Mouse (Mus musculus) frontal cortex, adult (tissue): ENCODE data around the gene Dab1.

Source experiments
- ATAC-seq: cut with Nextera tagmentation; 2 replicates; pipeline ENCODE4 v1.9.2; 2017; ENCODE audit warnings: mild to moderate bottlenecking, moderate library complexity, mixed read lengths; ENCODE audit not compliant: low TSS enrichment

Gene Dab1

DNA sequence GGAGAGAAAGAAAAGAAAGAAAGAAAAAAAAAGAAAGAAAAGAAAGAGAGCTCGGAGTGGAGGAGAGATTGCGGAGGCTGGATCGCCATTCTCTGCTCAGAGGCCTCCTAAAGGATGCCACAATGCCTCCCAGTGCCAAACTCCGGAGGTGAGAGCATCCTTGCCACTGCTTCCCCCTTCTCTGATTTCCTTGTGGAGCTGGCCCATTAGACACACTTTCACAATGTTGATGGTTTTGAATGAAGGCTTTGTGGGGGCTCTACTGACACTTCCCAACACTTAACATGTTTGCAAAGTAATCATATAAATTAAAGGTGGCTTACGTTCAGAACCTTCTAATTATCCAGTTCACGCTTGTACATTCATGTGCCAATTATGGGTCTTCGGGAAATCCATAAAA is 749.9 kb downstream of the Dab1 start:
- no peak for ATAC-seq

DNA sequence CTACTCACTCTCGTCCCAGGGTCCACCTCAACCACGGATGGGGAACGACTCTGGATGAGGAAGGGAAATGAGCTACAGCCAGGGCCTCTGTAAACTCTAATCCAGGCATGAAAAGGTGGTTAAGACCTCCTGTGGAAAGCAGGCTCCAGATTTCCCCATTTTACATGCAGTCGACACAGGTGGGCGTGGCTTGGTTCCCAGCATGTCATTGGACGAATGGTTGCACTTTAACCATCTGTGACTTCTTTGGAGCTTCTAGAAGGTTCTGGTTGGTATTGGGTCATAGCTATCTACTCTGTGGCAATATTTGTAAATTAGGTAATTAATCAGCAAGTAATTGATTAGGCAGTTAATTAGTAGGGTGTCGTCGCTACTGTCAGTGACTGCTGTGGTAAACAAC is 752.0 kb downstream of the Dab1 start:
- no peak for ATAC-seq

DNA sequence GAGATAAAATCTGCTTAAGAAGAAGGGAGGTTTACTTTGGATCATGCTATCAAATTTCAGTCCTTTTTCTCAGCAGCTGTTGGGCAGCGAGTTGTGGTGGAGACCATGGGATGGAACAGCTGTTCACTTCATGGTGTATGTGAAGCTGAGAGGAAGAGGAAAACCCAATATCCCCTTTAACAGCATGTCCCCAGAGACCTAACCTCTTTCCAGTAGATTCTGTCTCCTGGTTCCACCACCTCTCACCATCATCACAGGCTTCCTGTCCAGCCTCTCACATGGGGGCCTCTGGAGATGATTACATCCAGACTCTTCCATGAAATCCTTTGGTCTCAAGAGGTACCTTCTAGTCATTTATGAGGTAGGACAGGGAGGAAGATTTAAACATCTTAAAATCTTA is 755.0 kb downstream of the Dab1 start:
- ATAC-seq, result no peak

DNA sequence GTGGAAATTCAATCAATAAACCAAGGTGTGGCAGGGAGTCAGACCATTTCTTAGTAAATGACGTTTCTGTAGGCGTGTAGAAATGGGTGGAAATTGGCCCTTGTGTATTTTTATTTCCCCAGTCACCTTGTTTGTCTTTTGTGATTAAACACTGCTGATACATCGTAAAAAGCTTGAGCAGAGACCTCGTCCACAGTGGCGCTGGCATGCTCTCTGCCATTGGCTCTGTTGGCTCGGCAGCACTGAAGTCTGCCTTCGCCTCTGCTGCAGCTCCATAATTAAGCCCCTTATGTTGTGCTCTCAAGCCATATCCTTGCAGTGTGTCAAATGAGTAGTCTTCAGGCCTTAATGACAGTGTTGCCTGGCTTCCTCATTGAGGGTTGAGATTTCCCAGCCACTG is 765.5 kb downstream of the Dab1 start:
- ATAC-seq, result no peak

DNA sequence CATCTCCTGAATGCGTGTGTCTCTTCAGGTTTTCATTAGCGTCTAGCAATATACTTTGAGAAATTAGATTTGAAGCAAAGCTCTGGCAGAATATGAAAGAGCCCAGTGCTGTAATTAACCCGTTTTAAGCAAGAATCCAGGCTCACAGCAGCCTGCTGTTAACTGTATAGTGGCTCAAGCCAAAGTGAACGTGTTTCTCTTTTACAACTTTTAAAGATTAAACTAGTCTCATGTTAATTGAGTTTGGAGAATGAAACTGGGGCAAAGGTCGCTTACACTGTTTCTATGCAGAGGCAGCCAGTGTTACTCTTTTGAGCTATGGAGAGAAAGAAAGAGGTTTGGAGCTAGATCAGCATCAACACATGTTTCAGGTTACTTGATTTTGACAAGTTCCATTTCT is 766.1 kb downstream of the Dab1 start:
- no peak for ATAC-seq

DNA sequence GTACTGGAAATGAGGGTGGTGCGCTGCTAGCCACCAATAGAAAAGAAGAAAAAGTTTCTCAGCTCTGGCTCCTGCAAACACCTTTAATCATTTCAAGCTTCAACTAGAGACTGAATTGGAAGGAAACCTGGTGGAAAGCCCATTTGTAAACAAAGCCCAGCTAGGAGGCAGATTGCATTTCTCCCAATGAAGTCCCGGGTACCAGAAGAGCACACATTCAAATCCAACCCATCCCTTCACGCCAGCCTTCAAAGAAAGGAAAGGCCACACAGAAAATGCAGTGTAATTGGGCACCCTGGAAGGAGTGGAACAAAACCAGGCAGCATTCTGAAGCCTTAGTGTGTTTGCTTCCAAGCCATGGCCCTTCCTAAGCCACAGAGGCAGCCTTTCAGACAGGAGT is 776.4 kb downstream of the Dab1 start:
- ATAC-seq, result no peak

DNA sequence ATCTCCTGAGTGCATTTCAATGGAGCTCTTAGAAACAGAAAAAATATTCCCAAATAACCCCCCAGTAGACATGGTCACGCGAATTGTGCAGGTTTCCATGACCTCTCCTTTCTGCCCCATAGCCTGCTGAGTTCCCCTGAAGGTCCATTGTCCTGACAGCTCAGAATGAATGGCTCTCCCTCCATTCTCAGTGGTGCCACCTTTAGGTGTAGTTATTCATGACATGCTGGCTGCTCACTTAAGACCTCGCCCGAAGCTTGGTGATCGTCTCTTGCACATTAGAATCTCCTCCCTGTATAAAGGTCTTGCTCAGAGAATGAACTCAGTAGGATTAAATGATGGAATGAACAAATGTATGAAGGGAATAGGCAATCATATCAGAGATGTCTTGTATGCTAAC is 776.9 kb downstream of the Dab1 start:
- no peak for ATAC-seq

DNA sequence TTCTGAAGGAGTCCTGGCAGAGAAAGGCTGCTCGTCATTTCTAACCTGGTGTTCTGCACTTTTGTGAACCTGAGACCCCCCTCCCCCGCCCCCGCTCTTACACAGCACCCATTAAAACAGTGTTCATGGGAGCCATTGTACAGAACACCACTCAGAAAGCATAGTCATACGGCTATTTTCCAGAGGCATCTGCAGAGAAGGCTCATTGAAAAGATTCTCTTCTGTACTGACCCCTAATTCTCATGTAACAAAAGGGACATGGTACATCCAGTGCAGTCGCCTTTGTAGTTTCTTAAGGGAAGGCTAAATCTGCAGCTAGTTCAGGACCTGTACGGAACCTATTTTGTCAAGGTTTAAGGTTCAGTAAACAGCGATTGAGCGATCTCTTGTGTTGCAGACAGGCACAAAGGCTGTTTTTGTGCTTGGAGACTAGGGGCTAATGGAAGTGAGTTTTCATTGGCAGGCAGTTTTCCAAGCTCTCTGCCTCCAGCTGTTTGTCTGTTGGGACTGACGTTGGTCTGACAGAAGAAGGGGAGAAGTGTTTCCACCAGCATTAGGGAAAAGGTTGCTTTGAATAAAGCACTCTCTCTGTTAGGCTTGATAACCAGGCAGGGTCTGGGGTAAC is 780.1 kb downstream of the Dab1 start:
- peak; percentile 10; the same call in 1 of the 2 replicates for ATAC-seq

DNA sequence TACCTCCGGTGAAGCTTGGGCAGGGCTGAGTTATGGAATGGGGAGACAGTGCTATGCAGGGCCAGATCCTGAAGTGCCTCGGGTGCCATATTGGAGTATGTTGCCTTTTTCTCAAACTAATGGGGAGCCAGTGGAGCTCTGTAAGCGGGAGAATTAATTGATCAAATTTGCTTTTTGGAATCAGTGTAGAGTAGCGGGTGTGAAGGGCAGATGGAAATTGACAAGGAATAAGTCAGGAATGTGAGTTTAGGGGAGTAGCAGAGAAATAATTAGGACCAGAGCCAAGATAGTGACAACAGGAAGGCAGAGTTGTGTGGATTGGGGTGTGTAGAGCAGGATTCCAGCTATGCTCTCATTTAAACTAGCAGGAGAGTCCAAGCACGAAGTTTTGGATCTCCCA is 784.9 kb downstream of the Dab1 start:
- no peak for ATAC-seq

DNA sequence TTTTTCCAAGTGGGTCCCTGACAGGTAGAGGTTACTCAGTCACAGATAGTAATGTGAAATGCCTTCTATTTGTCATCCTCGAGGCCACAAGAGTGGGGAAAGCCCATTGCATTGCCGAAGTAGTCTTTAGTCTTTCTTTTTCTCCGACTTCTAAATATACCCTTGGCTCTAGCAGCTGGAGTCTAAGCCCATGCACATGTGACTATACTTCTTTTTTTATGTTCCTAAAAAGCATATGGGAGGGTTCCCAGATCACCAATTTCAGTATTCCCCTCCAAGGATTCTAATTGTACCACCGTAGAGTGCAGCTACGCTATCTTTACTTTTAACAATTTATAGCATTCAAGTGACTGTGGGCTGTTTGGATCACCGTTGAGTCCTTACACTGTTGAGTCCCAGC is 791.8 kb downstream of the Dab1 start:
- ATAC-seq, result peak; percentile 64

DNA sequence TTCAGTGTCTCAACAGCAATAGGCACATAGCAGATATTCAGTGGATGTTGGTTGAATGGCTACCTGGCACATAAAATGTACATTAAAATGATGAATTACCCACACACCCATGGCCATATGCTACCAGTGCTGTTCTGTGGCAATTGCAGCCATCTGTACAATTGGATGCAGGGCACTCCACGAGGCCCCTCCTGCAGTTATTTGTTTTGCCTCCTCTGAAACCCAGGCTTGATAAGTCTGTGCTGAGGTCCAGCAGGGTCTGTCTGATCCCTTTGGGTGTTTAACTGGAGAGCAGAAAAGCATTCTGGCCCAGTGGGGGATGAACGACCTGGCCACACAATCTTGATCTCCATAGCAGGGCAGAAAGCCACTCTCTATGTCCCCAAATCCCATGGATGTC is 796.3 kb downstream of the Dab1 start:
- ATAC-seq, result no peak

DNA sequence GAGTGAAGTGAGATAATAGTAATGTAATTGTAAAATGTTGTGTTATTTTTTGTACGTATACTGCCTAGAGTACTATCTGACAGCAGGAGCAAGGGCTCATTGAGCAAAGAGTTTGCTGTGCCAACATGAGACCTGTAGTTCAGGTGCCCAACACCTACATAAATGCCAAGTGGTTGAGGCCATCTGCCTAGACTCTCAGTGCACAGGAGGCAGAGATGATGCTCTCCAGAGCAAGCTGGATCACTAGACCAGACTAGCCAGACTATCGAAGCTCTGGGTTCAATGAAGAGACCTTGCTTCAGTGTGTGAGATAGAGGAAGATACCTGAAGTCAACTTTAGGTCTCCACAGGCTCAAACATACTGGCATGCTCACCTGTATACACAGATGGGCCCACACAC is 799.2 kb downstream of the Dab1 start:
- no peak for ATAC-seq

DNA sequence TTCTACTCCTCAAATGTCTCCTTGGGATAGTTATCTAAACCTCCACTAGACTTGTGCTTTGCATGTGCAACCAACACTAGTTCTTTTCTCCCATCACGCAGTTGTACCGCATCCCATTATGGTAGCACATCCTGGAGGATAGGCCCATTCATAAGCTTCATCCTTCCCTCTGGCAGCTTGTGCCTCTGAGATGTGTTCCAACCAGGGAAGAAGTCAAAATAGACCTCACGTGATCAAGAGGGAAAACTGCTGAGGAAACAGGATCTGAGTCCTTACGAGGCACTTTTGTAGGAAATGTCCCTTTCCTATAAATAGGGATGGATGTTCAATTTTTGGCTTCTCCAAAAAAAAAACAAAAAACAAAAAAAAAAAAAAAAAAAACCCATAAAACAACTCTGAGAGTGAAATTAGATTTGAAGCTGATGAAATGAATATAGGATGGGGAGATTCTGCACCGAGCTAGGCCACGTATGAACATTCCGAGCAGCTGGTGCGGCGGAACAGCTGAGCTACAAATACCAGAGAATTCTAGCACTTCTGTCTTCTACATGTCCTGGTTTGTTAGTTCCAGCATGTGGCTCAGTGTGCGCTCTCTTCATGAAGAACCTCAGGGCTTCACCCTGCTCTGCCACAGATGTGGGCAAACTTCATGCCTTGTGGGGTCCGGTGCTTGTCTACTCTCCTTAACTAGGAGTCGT is 802.0 kb downstream of the Dab1 start:
- peak; percentile 83 for ATAC-seq

DNA sequence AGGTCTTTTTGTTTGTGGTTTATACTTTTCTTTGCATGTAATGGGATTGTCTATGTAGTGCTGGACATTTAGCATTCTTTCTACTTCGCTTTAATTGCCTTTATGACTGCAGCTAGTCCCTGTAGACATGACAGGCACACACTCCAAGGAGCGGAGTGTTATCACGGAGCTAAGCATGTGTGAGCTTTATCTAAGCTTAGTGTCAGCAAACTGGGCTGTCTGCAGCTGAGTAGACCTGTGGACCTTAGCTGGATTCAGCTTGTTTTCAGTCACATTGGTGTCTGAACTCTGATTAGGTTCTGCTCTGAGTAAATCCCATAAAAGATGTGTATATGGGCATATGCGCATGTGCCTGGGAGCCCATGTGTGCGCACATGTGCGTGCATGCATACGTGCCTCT is 810.0 kb downstream of the Dab1 start:
- ATAC-seq, result no peak

DNA sequence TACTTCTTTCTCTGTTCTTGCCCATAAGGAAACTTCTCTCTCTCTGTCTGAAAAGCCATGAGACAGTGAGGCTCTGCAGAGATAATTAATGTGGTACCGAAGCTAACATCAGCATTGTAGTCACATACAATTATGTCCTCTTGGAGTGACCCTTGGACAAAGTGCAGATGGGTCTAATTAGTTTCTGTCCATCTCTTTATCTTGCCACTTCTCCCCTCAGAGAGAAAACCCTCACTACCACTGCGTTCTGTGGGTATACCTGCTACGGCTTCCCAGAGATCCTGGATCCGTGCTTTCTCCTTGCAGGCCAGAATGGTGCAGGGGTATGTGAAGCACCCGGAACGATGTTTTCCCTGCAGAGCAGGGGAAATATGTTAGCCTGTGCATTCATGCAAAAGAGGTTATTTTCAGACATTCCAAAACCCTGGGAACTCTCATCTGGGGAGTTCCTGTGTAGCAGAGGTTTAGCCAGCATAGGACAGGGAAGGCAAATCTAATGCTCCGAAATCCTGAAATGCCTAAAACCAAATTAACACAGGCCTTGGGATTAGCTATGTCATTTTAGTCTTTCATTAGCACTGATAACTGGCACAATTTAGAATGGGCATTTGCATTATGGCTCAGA is 812.2 kb downstream of the Dab1 start:
- ATAC-seq, result peak; percentile 53

DNA sequence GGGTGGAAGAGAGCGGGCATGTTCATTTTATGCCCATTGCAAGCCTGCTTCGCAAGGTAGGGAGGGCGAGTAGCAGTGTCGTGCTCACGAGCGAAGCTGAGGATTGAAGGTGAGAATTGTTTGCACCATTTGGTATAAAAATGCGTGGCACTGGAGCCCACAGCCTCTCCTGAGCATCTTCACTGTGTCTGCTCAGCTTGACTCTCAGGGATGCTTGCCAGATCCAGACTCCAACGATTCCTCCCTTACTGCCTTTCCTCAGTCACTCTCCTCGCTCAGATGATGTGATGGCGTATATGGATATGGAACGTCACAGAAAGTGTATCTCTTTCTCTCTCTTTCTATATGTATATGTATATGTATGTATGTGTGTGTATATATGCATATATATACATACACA is 813.0 kb downstream of the Dab1 start:
- peak; percentile 60 for ATAC-seq

DNA sequence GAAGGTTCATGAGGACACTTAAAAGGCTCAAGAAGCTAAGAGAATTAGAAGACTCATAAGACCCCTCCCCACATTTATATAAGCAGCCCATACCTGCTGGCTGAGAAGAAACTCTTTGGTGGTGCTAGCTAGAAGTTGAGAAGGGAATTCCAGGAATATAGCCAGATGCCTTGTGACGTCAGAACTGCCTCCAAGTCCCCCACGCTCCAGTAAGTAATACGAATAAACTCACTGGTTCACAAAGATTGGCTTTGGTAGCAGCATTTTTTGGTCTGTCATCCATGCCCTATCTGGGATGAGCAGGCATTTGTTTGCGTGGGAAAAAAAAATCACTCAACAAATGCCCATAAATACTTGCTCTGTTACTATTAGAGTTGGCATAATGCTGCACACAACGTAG is 816.6 kb downstream of the Dab1 start:
- no peak for ATAC-seq

DNA sequence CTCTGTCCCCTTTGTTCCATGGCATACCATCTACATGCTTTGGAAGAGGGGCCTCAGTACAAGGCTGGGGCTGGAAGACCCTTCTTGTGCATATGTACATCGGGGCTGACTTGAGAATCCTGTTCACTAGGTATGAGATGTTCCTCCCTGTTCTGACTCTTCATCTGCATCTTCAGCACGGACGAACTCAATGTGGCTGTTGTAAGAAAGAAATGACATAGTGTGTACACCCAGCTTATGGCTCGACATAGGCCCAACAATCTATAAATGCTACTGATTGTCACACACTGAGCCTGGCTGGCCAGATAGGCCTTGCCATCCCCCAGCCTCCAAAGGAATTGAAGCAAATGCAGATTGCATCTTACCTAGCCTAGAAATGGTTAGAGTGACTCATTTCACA is 817.3 kb downstream of the Dab1 start:
- no peak for ATAC-seq

DNA sequence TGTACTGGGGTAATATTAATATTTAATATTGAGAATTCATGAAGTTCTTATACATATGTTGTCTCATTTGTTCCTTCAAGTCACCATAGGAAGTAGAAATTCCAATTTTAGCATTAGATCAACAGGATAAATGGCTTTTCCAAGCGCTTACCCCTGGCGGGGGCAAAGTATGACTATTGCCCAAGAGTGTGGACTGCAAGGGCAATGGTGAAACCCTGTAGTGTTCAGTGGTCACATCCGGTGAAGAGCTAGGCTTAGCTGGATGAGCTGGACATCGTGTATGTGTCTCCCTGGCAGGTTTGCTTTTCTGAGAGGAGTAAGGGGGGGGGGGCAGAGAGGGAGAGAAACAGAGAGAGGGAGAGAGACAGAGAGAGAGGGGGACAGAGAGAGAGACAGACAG is 819.6 kb downstream of the Dab1 start:
- no peak for ATAC-seq

DNA sequence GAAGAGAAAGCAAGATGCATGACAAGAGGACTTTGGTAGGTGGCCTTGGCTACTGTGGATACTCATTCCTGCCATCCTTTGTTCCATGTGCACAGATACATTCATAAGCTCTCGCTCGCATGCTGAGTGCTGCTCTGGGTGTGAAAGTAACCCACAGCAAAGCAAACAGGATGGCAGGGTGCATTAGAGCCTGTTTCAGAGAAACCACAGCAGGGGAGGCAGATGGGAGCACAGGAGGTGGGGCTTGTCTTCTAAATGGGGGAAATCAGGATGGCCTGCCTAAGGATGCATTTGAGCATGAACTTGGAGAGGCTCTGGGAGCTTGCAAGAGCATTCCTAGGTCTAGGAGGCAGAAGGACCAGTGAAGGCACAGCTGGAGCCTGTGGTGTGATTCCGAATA is 820.5 kb downstream of the Dab1 start:
- peak; percentile 38; the same call in 1 of the 2 replicates for ATAC-seq

DNA sequence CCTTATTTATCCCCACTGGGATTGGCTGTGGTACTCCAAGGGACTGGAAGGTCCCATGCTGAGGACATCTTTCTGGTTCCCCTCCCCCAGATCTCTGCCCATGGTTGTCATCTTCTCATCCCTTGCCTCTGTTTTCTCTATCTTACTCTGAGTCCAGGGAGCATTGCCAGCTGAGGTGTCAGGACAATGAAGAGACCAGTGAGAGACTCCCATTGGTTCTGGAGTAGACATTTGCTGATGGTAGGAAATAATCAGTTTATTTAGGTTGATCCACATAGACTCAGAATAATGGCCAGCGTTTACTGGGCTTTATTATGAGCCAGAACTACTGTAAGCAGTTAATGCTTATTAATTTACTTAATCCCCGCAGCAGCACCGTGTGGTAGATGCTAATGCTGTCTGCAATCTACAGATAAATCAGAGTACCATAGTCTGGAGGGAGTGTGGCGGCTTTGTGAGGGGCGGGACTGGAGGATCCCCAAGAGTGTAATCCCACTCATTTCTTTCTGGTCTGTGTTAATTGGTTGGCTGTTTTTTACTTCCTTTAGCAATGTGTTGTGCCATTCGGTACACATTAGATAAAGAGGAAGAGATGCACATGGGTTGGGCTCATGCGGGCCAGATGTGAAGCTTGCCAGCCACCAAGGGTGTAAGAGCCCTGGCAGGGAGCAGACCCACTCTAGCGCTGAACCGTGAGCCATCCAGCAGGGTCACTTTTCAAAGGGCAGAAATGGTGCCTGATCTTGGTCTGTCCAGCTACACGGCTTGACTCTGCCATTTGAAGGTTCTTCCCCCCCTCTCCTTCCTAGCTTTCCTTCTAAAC is 824.0 kb downstream of the Dab1 start:
- no peak for ATAC-seq

DNA sequence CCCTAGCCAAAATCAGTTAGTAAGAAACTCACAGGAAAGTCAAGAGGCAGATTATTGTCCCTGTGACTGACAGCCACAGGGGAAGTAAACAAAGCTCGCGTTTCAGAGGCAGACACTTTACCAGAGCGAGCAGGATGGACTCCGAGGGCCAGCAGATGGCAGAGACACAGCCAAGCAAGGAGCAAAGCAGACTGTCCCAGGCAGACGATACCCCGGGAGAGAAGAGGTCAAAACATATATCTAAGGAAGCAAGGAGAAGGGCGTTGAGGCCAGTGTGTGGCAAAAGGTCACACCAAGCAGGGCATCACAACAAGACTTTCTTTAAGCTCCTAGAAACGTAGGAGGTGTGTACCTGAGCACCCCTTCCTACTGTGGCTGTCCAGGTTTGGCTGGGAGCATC is 824.6 kb downstream of the Dab1 start:
- no peak for ATAC-seq

DNA sequence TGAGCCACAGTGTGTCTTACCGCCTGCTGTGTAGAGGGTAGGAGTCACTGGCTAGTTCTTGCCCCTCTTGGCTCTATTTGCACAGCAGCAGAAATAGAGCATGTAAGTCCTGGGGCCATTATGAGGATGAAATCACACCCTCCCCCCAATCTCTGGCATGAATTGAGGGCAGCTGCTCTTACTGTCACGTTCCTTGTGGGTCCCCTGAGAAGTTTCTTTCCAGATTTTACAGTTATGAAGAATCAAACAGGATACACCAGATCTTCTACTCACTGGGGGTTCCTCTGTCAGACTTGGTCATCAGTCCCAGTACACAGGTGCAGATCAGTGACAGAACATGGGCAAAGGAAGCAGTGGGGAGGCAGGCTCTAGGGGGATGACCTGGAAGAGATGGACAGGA is 825.8 kb downstream of the Dab1 start:
- no peak for ATAC-seq
